Mouse (Mus musculus): ENCODE data around the gene Ifitm3.
"Not testable (repeated sequence)": the region's sequence is repeated elsewhere in the genome, so short reads cannot be mapped to it uniquely, and the experiment has no call there.

Ifitm3 gene

GRCm38 (mm10) chr7:141006446-141006845 lies 4.1 kb downstream of the Ifitm3 start:
- in situ Hi-C loops (cut with MboI, MseI): no loop called here

GRCm38 (mm10) chr7:141003248-141004010 lies 7.1 kb downstream of the Ifitm3 start:
- in situ Hi-C loops (cut with MboI, MseI): no loop called here

DNA sequence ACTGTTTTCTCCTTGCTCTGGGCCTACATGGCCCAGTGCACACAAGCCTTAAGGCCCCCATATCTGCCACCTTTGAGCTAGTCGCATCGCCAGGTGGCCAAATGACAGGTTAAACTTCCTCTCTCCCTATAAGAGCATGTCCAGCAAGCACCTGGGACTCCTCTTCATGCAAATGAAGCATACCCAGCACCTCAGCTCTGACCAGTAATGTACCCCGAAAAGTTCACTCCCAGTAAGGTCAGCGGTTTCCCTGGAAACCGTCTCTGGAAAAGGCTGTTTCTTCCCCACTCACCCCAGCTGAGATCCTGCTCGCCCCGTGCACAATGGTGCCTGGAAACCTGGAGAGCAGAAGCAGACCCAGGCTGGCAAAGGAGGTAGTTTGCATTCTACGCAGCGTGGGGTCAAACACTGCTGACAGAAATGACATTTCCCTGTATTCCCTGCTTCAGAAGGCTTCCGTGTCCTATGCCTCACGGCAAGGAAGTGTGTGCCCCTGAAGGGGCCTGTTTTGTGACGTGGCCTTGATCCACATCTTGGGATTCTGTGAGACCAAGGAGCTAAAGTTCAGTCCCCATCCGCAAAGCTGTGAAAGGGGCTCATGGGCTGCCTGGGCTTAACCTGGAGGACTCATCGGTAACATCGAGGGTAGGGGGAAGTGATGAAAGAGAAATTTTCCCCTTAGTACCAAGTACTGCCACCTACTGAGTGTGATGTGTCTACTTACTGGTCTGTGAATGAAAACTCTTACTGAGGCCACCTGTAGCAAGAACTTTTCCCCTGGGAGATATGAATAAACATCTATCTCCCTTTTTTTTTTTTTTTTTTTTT lies 9.5 kb downstream of the Ifitm3 start:
- in situ Hi-C loops (cut with MboI, MseI): no loop called here

DNA sequence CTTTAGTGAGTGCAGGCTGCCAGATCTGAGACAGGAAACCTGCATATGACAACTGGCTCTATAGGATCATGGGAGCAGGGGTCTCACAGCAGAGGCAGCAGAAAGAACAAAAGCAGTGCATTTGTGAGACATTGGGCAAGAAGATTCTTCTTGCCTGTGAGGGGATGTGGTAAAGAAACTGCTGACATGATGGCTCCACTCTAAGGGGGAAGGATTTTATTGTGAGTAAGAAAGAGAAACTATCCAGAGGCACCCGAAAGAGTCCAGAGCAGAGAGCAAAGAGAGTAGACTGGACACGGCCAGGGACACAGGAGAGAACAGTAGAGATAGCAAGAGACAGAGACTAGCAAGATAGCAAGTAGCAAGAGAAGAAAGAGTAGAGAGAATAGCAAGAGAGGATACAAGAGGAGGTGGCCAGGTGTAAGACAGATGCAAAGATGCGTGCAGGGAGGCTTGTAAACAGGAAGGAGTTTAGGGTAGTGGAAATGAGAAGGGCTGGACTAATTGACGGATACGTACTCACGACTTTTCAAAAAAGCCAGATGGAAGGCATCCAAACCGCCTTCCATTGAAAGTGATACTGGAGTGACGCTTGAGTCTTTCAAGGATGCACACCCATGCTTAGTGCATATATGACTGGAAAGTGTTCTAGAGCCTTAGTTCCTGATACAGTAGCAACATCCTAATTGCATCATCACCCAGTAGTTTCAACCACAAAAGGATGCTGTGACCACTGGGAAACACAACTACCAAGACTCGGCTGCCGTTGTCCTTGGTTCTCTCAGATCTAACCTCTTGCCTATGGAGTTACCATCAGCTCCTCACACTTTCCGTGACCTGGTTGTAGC lies 11.5 kb downstream of the Ifitm3 start:
- in situ Hi-C loops (cut with MboI, MseI): no loop called here

- in situ Hi-C loops (cut with MboI, MseI): no loop called here
Measured at GRCm38 (mm10) chr7:140997817-140998216, 12.8 kb downstream of the Ifitm3 start.

DNA sequence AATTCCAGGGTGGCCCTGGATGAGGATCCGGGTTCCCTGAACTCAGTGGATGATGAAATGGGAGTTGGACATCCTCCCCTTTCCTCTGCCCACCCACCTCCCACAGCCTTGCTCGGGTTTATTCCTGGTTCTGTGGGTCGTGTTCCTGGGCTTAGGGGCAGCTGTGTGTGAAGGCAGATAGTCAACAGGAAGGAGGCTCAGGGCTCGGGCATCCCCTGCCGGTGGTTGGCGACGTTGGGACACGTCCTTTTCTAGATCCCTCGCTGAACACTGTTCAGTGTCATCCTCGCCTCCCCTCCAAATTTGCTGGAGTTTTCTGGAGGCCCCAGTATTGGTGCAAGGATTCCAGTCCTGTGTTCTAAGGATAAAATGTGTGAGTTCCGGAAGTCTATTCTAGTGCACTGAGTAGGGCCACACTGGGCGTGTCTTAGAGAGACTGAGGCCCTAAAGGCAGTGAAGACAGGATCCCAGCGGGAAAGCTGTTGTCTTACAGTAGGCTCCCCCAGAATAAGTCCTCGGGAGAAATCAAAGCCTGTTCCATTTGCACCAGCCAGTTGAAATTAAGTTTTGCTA lies 19.4 kb downstream of the Ifitm3 start:
- in situ Hi-C loops (cut with MboI, MseI): no loop called here

- in situ Hi-C loops (cut with MboI, MseI): no loop called here
Measured at GRCm38 (mm10) chr7:140990622-140991021, 19.9 kb downstream of the Ifitm3 start.

- in situ Hi-C loops (cut with MboI, MseI): no loop called here
Measured at GRCm38 (mm10) chr7:140990185-140990584, 20.4 kb downstream of the Ifitm3 start.

- in situ Hi-C loops (cut with MboI, MseI): no loop called here
Measured at GRCm38 (mm10) chr7:140989022-140989421, 21.5 kb downstream of the Ifitm3 start.

- in situ Hi-C loops (cut with MboI, MseI): no loop called here
Measured at GRCm38 (mm10) chr7:140987182-140988138, 23.1 kb downstream of the Ifitm3 start.

DNA sequence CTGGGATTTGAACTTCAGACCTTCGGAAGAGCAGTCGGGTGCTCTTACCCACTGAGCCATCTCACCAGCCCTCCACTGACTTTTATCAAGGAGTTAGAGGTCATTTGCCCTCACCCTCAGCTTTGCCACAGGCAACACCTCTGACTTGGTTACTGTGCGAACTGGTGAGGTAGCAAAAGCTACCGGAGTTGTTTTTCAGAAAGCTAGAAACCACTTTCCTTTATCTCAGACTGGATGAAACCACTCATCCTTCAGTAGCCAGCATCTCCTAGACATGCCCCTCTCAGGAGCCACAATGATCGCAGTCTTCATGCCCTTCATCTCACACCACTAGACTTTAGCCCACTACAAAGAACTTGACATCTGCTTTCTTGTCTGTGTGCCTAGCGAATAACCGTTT lies 27.6 kb downstream of the Ifitm3 start:
- in situ Hi-C loops (cut with MboI, MseI): no loop called here

DNA sequence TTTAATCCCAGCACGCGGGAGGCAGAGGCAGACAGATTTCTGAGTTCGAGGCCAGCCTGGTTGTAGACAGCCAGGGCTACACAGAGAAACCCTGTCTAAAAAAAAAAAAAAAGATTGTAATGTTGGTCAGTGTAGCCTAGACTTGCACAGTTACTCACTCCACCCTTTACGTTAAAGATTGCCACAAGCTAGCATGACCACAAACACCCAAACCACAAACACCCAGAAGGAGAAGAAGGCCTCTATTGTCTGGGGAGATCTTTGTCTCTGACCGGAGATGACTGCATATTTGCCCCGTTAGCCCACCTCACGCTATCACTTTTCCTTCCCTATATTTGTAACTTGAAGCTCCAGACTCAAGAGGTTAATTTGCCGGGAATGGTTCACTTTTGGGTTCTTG lies 28.9 kb downstream of the Ifitm3 start:
- in situ Hi-C loops (cut with MboI, MseI): no loop called here

GRCm38 (mm10) chr7:140976720-140977119 lies 33.9 kb downstream of the Ifitm3 start:
- in situ Hi-C loops (cut with MboI, MseI): not testable (repeated sequence)

- in situ Hi-C loops (cut with MboI, MseI): no loop called here
Measured at GRCm38 (mm10) chr7:140975465-140975864, 35.1 kb downstream of the Ifitm3 start.

DNA sequence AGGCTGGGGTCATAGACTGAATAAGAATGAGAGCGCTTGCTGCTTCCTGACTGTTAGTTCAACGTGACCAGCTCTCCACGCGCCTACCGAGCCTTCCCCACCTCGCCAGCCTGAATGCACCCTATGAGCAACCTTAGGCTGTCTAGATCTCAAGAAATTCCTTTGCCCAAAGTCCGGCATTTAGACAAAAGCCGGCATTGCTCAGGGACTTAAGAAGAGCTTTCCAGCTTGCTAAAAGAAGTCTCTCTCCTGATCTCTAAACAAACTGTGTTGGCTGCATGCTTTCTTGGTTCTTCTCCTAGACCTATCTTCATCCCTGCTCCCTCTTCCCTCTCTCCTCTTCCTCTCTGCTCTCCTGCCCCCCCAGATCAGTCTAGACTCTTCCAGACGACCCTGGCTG lies 35.6 kb downstream of the Ifitm3 start:
- in situ Hi-C loops (cut with MboI, MseI): no loop called here

DNA sequence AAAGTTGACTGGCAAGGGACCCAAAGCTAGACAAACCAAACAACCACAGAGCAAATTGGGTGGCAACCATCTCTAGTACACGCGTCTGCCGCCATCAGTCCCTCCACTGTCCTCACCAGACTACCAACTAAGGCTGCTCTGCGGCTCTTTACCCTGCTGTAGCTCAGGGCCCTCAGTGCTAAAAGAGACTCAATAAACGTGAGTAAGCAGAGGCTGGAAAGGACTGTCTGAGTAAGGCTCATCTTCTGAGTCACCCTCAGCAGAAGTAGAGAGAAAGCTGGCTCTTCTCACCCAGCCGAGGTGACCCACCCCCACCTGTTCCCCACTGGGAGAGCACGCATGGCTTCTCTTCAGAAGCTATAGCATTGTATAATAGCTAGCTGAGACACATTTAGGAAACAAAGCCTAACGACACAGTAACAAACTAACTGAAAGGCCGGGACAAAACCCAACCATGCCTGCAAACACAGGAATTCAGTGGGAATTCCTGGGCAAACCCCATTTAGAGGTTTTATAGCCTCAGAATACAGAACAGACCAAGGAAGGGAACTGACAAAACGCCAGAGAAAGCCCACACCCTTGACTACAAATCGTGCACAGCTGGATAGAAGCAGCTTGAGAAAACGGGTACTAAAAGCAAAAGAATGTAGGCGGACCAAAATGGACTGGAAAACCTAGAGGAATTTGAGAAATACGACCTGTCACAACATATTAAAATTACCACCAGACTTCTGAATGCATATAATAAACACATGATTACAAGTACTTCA lies 37.0 kb downstream of the Ifitm3 start:
- in situ Hi-C loops (cut with MboI, MseI): no loop called here

GRCm38 (mm10) chr7:140971479-140972171 lies 38.9 kb downstream of the Ifitm3 start:
- in situ Hi-C loops (cut with MboI, MseI): no loop called here

DNA sequence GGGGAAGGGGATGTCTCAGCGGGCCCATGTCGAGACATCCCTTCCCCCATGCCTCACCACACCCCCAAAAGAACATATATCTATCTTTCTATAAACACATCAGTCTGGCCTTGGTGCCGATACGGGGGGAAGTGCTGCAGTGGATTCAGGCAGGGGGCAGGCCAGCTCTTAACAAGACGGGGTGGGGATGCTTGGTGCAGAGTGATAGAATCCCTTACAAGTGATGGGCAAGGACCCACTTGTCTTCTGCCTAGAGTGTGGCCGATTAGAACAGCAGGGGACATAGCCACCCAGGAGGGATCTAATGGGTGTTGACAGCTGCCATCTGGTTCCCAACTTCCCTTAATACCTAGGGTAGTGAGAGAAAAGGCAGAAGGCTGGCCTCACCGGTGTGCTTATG lies 39.6 kb downstream of the Ifitm3 start:
- in situ Hi-C loops (cut with MboI, MseI): no loop called here

- in situ Hi-C loops (cut with MboI, MseI): not testable (repeated sequence)
Measured at GRCm38 (mm10) chr7:140968710-140969109, 41.9 kb downstream of the Ifitm3 start.

Data from T-helper 17 cell (primary cell).